Mouse (Mus musculus) limb, embryonic 11.5 days (tissue): ENCODE data around the gene Ctc1. TPM values are rescaled to one million over a fixed set of nuclear protein-coding genes. Genes with fewer than 3 reads are reported as not detected.

Experiments
- ATAC-seq: fragments of 200-750 bp; cut with Nextera tagmentation; 2 replicates; pipeline ENCODE4 v1.8.0; 2017; ENCODE audit warnings: low read depth; ENCODE audit not compliant: insufficient number of reproducible peaks, low FRiP score, low TSS enrichment
- DNase-seq: peaks from one replicate; pipeline ENCODE4 v3.0.0-alpha.2; 2015; ENCODE audit warnings: low spot score
- H3K27ac ChIP-seq: fragments of 300-500 bp; sonication (generic); replicated peaks from 2 replicates; pipeline ENCODE4 v1.5.1; 2014; ENCODE audit warnings: low read depth, mild to moderate bottlenecking, low read length
- H3K27me3 ChIP-seq: fragments of 300-500 bp; sonication (generic); 2 replicates; pipeline ENCODE4 v1.6.1; 2014; ENCODE audit warnings: mild to moderate bottlenecking, low read length, mixed read lengths; ENCODE audit not compliant: control insufficient read depth, insufficient read depth
- H3K36me3 ChIP-seq: fragments of 300-500 bp; sonication (generic); 2 replicates; pipeline ENCODE4 v1.6.1; 2014; ENCODE audit warnings: mild to moderate bottlenecking, low read length, moderate library complexity, mixed read lengths; ENCODE audit not compliant: control insufficient read depth, insufficient read depth
- H3K4me1 ChIP-seq: fragments of 300-500 bp; sonication (generic); 2 replicates; pipeline ENCODE4 v1.6.1; 2014; ENCODE audit warnings: low read length, mixed read lengths; ENCODE audit not compliant: control insufficient read depth, insufficient read depth
- H3K4me2 ChIP-seq: fragments of 300-500 bp; sonication (generic); 2 replicates; pipeline ENCODE4 v1.6.1; 2014; ENCODE audit warnings: low read depth, mild to moderate bottlenecking, moderate library complexity; ENCODE audit not compliant: severe bottlenecking
- H3K4me3 ChIP-seq: fragments of 300-500 bp; sonication (generic); 2 replicates; pipeline ENCODE4 v1.5.1; 2014; ENCODE audit warnings: low read depth, low read length
- H3K9ac ChIP-seq: fragments of 300-500 bp; sonication (generic); 2 replicates; pipeline ENCODE4 v1.6.1; 2014; ENCODE audit warnings: mild to moderate bottlenecking, low read length
- H3K9me3 ChIP-seq: fragments of 300-500 bp; sonication (generic); 2 replicates; pipeline ENCODE4 v1.6.1; 2016; ENCODE audit warnings: low read length; ENCODE audit not compliant: control insufficient read depth
- WGBS: fragments of 180-500 bp; shearing (Covaris S2); extraction: QIAGEN DNeasy Blood & Tissue Kit; methylation state at CpG from one replicate; pipeline ENCODE4 v1.1.7; 2014; 5-methylcytosine and 5-hydroxymethylcytosine counted together
- polyA plus RNA-seq: library from polyadenylated mRNA; unstranded; fragments of >200 nt; fragmentation: Nextera tagmentation; extraction: Ambion mirVana; gene quantifications from 2 replicates; pipeline ENCODE4 v1.2.1, GENCODE M21; 2014

Gene Ctc1
- polyA plus RNA-seq, 1 experiment from 2014 or later: 80.4 TPM

DNA sequence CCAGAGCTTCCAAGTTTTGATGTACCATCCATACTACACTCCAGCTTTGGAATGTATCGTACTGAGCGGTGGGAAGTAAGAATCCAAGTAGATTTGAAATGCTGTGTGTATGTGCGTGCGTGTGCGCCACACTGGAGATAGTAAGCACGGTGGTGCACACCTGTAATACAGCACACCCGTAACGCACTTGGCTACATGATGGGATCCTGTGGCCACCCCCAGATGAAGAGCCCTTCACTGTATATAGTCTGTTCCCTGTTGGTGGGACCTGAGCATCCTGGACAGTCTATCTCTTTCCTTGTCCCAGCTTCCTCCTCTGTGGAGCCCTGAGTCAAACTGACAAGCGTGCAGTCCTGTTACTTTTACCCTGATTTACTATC, 30.7 kb downstream of the Ctc1 start:
- Histone ChIP-seq H3K4me3 (peak overlapping the region; percentile 94), H3K27me3 (no peaks in the 10 kb centered on the region), H3K4me2 (peak overlapping the region; percentile 83), H3K9ac (peak overlapping the region; percentile 87), H3K36me3 (peaks cover 15% of the 10 kb centered on the region; the same call in 1 of the 2 replicates), H3K4me1 (peaks cover 8% of the 10 kb centered on the region), H3K27ac (no peak overlapping the region; the same call in 1 of the 2 replicates), H3K9me3 (no peaks in the 10 kb centered on the region)
- ATAC-seq (no peak), DNase-seq (no peak)
- WGBS: 19% methylated on average over 9 of the region's 9 CpGs

DNA sequence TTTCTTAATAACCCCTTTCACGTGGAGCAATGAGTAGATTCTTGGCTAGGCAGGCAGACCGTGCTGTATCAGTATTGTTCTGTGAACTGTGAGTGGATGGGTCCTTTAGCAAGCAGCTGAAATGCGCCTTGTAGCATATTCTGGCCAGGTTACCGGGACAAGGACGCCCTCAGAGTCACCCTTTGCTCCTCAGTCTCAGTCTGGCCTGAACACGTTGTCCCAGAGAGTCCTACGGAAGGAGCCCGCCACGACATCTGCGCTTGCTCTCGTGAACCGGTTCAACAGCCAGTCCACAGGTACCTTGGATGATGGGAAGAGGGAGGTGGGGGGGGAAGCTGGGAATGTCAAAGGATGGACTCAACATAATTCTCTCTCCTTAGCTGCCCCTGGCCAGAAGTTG, 31.9 kb downstream of the Ctc1 start:
- no peak overlapping the region for H3K4me3 ChIP-seq
- no peak for DNase-seq
- 94% methylated on average over 12 of the region's 12 CpGs for WGBS

DNA sequence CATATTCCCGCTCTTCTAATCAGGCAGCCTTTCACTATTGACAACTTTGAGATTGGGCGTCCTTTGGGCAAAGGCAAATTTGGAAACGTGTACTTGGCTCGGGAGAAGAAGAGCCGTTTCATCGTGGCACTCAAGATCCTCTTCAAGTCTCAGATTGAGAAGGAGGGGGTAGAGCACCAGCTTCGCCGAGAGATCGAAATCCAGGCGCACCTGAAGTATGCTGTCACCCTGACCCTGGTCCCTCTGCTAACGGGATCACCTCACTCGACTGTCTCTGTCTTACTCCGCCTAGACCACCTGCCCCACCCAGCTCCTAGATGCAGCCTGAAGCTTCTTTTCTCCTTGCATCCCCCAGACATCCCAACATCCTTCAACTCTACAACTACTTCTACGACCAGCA, 32.4 kb downstream of the Ctc1 start:
- peaks cover 15% of the 10 kb centered on the region; the same call in 1 of the 2 replicates for H3K36me3 ChIP-seq
- H3K27me3 ChIP-seq: no peaks in the 10 kb centered on the region
- H3K4me2 ChIP-seq: no peak overlapping the region
- no peak overlapping the region for H3K4me3 ChIP-seq
- ATAC-seq (no peak), DNase-seq (no peak)
- 95% methylated on average over 14 of the region's 14 CpGs for WGBS
- H3K27ac ChIP-seq: no peak overlapping the region
- peaks cover 8% of the 10 kb centered on the region for H3K4me1 ChIP-seq
- no peak overlapping the region for H3K9ac ChIP-seq
- no peaks in the 10 kb centered on the region for H3K9me3 ChIP-seq

More for the DNA sequence above, 31.9 kb downstream of the Ctc1 start:
- Histone ChIP-seq H3K9ac (no peak overlapping the region), H3K27ac (no peak overlapping the region), H3K36me3 (peaks cover 15% of the 10 kb centered on the region; the same call in 1 of the 2 replicates), H3K4me2 (no peak overlapping the region), H3K27me3 (no peaks in the 10 kb centered on the region), H3K4me1 (peaks cover 8% of the 10 kb centered on the region), H3K9me3 (no peaks in the 10 kb centered on the region)
- no peak for ATAC-seq

DNA sequence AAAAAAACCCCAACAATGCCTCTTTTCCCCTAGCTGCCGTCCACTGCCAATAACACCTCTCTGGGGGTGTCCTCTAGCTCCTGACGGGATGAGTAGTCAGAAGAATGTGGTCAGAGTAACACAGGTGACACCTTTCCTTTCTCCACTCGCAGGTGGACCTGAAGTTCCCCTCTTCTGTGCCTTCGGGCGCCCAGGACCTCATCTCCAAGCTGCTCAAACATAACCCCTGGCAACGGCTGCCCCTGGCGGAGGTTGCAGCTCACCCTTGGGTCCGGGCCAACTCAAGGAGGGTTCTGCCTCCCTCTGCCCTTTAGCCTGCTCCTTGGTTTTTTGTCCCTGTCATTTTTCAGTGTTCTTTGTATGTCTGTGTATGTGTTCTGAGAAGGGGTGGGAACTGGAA, 35.0 kb downstream of the Ctc1 start:
- no peaks in the 10 kb centered on the region for H3K9me3 ChIP-seq
- no peak overlapping the region for H3K9ac ChIP-seq
- no peak overlapping the region for H3K4me2 ChIP-seq
- WGBS: 95% methylated on average over 8 of the region's 8 CpGs
- H3K27me3 ChIP-seq: no peaks in the 10 kb centered on the region
- H3K36me3 ChIP-seq: peaks cover 15% of the 10 kb centered on the region; the same call in 1 of the 2 replicates
- DNase-seq: no peak
- H3K4me3 ChIP-seq: no peak overlapping the region
- no peak for ATAC-seq
- peaks cover 8% of the 10 kb centered on the region for H3K4me1 ChIP-seq
- H3K27ac ChIP-seq: no peak overlapping the region

DNA sequence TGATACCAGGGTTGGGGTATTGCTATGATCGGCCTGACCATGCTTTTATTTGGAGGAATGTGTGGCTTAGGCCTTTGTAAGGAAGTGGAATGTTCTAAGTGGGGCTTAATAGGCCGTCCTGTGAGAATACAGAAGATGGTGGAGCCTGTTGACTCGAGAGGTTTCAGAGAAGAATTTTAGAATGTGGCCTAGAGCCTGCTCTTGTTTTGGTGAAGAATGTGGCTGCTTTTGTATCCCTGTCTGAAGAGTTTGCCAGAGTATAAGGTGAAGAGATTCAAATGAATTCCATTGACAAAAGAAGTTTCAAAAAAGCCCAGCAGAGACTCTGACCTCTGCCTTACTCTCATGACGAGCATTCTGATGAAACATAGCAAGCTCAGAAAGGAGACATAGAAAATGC, 36.1 kb downstream of the Ctc1 start:
- H3K9me3 ChIP-seq: no peaks in the 10 kb centered on the region
- no peak overlapping the region for H3K27ac ChIP-seq
- no peak overlapping the region for H3K4me3 ChIP-seq
- DNase-seq (no peak), ATAC-seq (no peak)
- no peak overlapping the region for H3K9ac ChIP-seq
- 90% methylated on average over 4 of the region's 4 CpGs for WGBS
- H3K36me3 ChIP-seq: peaks cover 15% of the 10 kb centered on the region; the same call in 1 of the 2 replicates
- H3K4me2 ChIP-seq: no peak overlapping the region
- H3K4me1 ChIP-seq: peaks cover 2% of the 10 kb centered on the region
- no peaks in the 10 kb centered on the region for H3K27me3 ChIP-seq

DNA sequence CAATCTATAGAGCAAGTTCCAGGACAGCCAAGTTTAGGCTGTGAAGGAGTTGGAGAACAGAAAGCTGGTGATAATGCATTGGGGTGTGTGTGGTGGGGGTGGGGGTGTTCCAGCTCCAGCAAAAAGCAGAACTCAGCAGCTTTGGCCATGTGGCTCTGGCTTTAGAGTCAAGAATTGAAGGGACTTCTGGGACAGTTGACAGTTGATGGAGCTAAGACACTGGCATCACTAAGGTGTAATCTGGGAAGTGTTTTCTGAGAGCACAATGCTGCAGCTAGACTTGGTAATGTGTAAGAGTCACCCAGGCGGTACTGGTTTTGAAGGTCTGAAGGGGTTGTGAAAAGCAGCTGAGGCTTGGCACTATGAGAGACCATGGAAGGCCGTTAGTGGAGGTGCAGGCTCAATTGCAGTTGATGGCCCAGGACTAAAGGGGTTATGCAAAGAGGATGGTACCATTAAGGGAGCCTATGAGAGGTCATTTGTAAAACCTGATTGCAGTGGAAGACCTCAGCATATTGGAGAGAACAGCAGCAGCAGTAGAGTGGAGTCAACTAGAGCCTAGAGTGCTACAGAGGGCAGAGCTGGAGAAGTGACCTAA, 37.2 kb downstream of the Ctc1 start:
- ATAC-seq: no peak
- no peak for DNase-seq
- Histone ChIP-seq H3K36me3 (peaks cover 15% of the 10 kb centered on the region; the same call in 1 of the 2 replicates), H3K27ac (no peak overlapping the region), H3K9ac (no peak overlapping the region), H3K4me3 (no peak overlapping the region), H3K27me3 (no peaks in the 10 kb centered on the region), H3K9me3 (no peaks in the 10 kb centered on the region), H3K4me2 (no peak overlapping the region), H3K4me1 (no peaks in the 10 kb centered on the region)
- 77% methylated on average over 2 of the region's 2 CpGs for WGBS

DNA sequence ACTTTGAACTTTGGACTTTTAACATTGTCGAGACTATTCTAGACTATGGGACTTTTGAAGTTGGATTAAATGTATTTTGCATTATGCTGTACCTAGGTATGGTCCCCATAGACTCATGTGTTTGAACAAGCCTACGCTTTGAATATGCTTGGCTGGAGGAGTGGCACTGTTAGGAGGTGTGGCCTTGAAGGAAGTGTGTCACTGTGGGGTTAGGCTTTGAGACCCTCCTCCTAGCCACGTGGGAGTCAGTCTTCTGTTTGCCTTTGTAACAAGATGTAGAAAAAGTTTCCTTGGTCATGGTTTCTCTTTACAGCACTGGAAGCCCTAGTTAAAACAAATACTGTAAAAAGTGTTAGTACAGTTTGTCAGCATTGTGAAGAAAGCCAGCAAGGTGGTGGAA, 38.1 kb downstream of the Ctc1 start:
- peaks cover 15% of the 10 kb centered on the region; the same call in 1 of the 2 replicates for H3K36me3 ChIP-seq
- no peak overlapping the region for H3K4me3 ChIP-seq
- no peak overlapping the region for H3K4me2 ChIP-seq
- 77% methylated on average over 3 of the region's 3 CpGs for WGBS
- DNase-seq (no peak), ATAC-seq (no peak)
- H3K9ac ChIP-seq: no peak overlapping the region
- peaks cover 6% of the 10 kb centered on the region; the same call in 1 of the 2 replicates for H3K4me1 ChIP-seq
- no peak overlapping the region for H3K27ac ChIP-seq
- H3K27me3 ChIP-seq: no peaks in the 10 kb centered on the region
- H3K9me3 ChIP-seq: no peaks in the 10 kb centered on the region

DNA sequence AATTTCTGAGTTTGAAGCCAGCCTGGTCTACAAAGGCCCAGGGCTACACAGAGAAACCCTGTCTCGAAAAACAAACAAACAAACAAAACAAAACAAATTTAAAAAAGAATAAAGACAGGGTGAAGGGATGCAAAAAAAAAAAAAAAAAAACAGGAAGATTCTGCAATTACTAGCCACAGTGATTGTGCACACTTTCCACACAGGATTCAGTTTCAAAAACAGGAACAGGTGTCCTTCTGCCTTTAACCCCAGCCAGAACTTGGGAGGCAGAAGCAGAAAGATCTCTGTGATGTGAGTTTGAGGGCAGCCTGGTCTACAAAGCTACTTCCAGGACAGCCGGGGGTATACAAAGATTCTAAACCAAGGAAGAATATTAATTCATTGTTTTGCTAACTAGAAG, 42.6 kb downstream of the Ctc1 start:
- Histone ChIP-seq H3K9me3 (no peaks in the 10 kb centered on the region), H3K4me3 (peak overlapping the region; percentile 95), H3K36me3 (no peaks in the 10 kb centered on the region), H3K4me2 (peak overlapping the region; percentile 96; the same call in 1 of the 2 replicates), H3K9ac (peak overlapping the region; percentile 78; the same call in 1 of the 2 replicates), H3K27ac (no peak overlapping the region), H3K27me3 (no peaks in the 10 kb centered on the region), H3K4me1 (peaks cover 19% of the 10 kb centered on the region)
- ATAC-seq (no peak), DNase-seq (no peak)
- 81% methylated on average over 2 of the region's 2 CpGs for WGBS
